ENCODE assay signal across 27 mouse cellular contexts in genomic region chr14:21705462-21705861, GRCm38 (mm10). TPM values are rescaled to one million over a fixed set of nuclear protein-coding genes. Genes with fewer than 3 reads are reported as not detected.
"Had no signal": no experiment of that assay in that cellular context is flagged by ENCODE, and none has a peak within 500 bp of the region (broad histone marks: within the 10 kb centered on the region; RNA-seq: fewer than 3 reads in every experiment).

No protein-coding gene starts in this region.

- DNase-seq: kidney, adult 18-20 months; left cerebral cortex, postnatal 4 days; liver, postnatal 0 days; lung, embryonic 14.5 days; lung, postnatal 4 days; right cerebral cortex, postnatal 4 days; thymus, postnatal 36 days had no signal

- H3K9ac ChIP-seq: liver, embryonic 14.5 days; liver, postnatal 0 days; lung, embryonic 14.5 days; midbrain, embryonic 13.5 days; neural tube, embryonic 13.5 days had no signal

- H3K9me3 ChIP-seq: megakaryocyte, embryonic 14.5 days; midbrain, embryonic 10.5 days; midbrain, embryonic 13.5 days; neural tube, embryonic 13.5 days had no signal

- H3K27me3 ChIP-seq: midbrain, embryonic 13.5 days; neural tube, embryonic 13.5 days had no signal

- H3K36me3 ChIP-seq: midbrain, embryonic 10.5 days; midbrain, embryonic 13.5 days; neural tube, embryonic 13.5 days had no signal

- H3K27ac ChIP-seq: kidney, postnatal 0 days; liver, embryonic 14.5 days; midbrain, embryonic 10.5 days; midbrain, embryonic 13.5 days; neural tube, embryonic 13.5 days had no signal

- H3K4me3 ChIP-seq: megakaryocyte, embryonic 14.5 days; midbrain, embryonic 10.5 days; midbrain, embryonic 13.5 days; myocyte; neural tube, embryonic 13.5 days had no signal

- H3K4me2 ChIP-seq: liver, embryonic 11.5 days; lung, embryonic 14.5 days; midbrain, embryonic 13.5 days; neural tube, embryonic 13.5 days had no signal

- ATAC-seq: intestine, embryonic 16.5 days; liver, postnatal 0 days; lung, postnatal 0 days; midbrain, embryonic 13.5 days; midbrain, embryonic 16.5 days had no signal

RNA-seq across cellular contexts. Expression of gene Dupd1, which starts 8.9 kb away (rescaled TPM):
- total RNA-seq: left cerebral cortex, adult 8-10 months; left cerebral cortex, postnatal 14 days; left cerebral cortex, postnatal 4 days; monocyte, adult 5-6 weeks; neutrophil, adult 5-6 weeks had no signal
- polyA plus RNA-seq: intestine, embryonic 16.5 days; kidney, embryonic 14.5 days; kidney, postnatal 0 days; large intestine, adult 2 months; liver, embryonic 14.5 days; liver, postnatal 0 days; lung, embryonic 14.5 days; midbrain, embryonic 10.5 days; neural tube, embryonic 13.5 days; stomach, embryonic 14.5 days; stomach, postnatal 0 days; urinary bladder, adult 2 months had no signal

RNA-seq across cellular contexts. Expression of gene Dusp13, which starts 45.5 kb away (rescaled TPM):
- total RNA-seq: left cerebral cortex, postnatal 4 days; monocyte, adult 5-6 weeks; neutrophil, adult 5-6 weeks had no signal
- polyA plus RNA-seq: intestine, embryonic 16.5 days; kidney, embryonic 14.5 days; kidney, postnatal 0 days; liver, embryonic 11.5 days; liver, postnatal 0 days; lung, embryonic 14.5 days; midbrain, embryonic 10.5 days; midbrain, embryonic 13.5 days; midbrain, embryonic 16.5 days; neural tube, embryonic 13.5 days; stomach, embryonic 14.5 days had no signal
